Mouse (Mus musculus) lung, embryonic 14.5 days (tissue): ENCODE measurements at regions not wholly inside any gene's neighbourhood (a gene's known extent, or its start where the extent isn't known, plus 50 kb on each side); places are given as distances from the start of the nearest gene placed in this dataset.

ENCODE experiments used
- ATAC-seq: fragments of 200-750 bp; cut with Nextera tagmentation; 2 replicates; pipeline ENCODE4 v1.8.0; 2017; ENCODE audit warnings: mild to moderate bottlenecking, moderate TSS enrichment, moderate library complexity; ENCODE audit not compliant: insufficient read depth
- DNase-seq: peaks from one replicate; pipeline ENCODE4 v3.0.0-alpha.2; 2015
- H3K27ac ChIP-seq: fragments of 300-500 bp; sonication (generic); 2 replicates; pipeline ENCODE4 v1.5.1; 2014; ENCODE audit warnings: low read depth, mild to moderate bottlenecking, moderate library complexity
- H3K27me3 ChIP-seq: fragments of 300-500 bp; sonication (generic); 2 replicates; pipeline ENCODE4 v1.6.1; 2014; ENCODE audit warnings: low read length, control low read depth; ENCODE audit not compliant: insufficient read depth
- H3K36me3 ChIP-seq: fragments of 300-500 bp; sonication (generic); 2 replicates; pipeline ENCODE4 v1.6.1; 2014; ENCODE audit warnings: control low read depth; ENCODE audit not compliant: insufficient read depth
- H3K4me1 ChIP-seq: fragments of 300-500 bp; sonication (generic); 2 replicates; pipeline ENCODE4 v1.6.1; 2014; ENCODE audit warnings: antibody characterized with exemption, control low read depth; ENCODE audit not compliant: insufficient read depth
- H3K4me2 ChIP-seq: fragments of 300-500 bp; sonication (generic); 2 replicates; pipeline ENCODE4 v1.6.1; 2014; ENCODE audit warnings: mild to moderate bottlenecking
- H3K4me3 ChIP-seq: fragments of 300-500 bp; sonication (generic); 2 replicates; pipeline ENCODE4 v1.5.1; 2014; ENCODE audit warnings: low read depth, low read length
- H3K9ac ChIP-seq: fragments of 300-500 bp; sonication (generic); 2 replicates; pipeline ENCODE4 v1.6.1; 2014
- H3K9me3 ChIP-seq: fragments of 300-500 bp; sonication (generic); 2 replicates; pipeline ENCODE4 v1.6.1; 2016; ENCODE audit warnings: low read depth, low read length, control low read depth
- CTCF ChIP-seq: IDR thresholded peaks from 2 replicates; pipeline ENCODE4 v1.5.1; 2016; ENCODE audit warnings: antibody characterized with exemption, low read depth
- WGBS: fragments of 180-500 bp; shearing (Covaris S2); extraction: QIAGEN DNeasy Blood & Tissue Kit; methylation state at CpG from one replicate; pipeline ENCODE4 v1.1.7; 2014; 5-methylcytosine and 5-hydroxymethylcytosine counted together

- H3K4me1 ChIP-seq = no peaks in the 10 kb centered on the region
- no peak for DNase-seq
- H3K27me3 ChIP-seq = no peaks in the 10 kb centered on the region
- 68% methylated on average over 4 of the region's 4 CpGs for WGBS
- ATAC-seq = no peak
- H3K9me3 ChIP-seq = no peaks in the 10 kb centered on the region
- H3K4me2 ChIP-seq = no peak overlapping the region
- H3K36me3 ChIP-seq = no peaks in the 10 kb centered on the region
- TF ChIP-seq CTCF = no peak
- H3K27ac ChIP-seq = no peak overlapping the region
- no peak overlapping the region for H3K4me3 ChIP-seq
- H3K9ac ChIP-seq = no peak overlapping the region
Observed at GRCm38 (mm10) chr19:18025877-18026276, 188.4 kb upstream of the Pcsk5 start.

DNA sequence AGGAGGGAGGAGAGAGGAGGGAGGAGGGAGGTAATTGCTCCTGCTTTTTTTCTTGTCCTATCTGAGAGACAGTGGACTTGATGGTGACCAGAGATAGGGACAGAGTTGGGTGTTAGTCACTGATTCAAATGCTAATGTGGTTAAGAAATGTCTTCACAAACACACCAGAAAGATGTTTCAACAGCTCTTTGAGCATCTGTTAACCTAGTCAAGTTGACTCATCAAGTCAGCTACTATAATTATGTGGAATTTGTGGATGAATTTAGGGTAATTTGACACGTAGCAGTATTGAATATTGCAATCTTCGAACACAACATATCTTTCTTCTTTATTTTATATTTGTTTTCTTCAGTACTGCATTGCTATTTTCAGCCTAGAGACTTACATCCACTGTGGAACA lies 182.9 kb upstream of the Pcsk5 start:
- ATAC-seq (no peak), DNase-seq (no peak)
- no peak overlapping the region for H3K9ac ChIP-seq
- no peaks in the 10 kb centered on the region for H3K4me1 ChIP-seq
- no peak overlapping the region for H3K4me3 ChIP-seq
- no peaks in the 10 kb centered on the region for H3K9me3 ChIP-seq
- H3K27me3 ChIP-seq = no peaks in the 10 kb centered on the region
- 82% methylated on average over 2 of the region's 2 CpGs for WGBS
- H3K27ac ChIP-seq = no peak overlapping the region
- TF ChIP-seq CTCF = no peak
- no peaks in the 10 kb centered on the region for H3K36me3 ChIP-seq
- H3K4me2 ChIP-seq = no peak overlapping the region

DNA sequence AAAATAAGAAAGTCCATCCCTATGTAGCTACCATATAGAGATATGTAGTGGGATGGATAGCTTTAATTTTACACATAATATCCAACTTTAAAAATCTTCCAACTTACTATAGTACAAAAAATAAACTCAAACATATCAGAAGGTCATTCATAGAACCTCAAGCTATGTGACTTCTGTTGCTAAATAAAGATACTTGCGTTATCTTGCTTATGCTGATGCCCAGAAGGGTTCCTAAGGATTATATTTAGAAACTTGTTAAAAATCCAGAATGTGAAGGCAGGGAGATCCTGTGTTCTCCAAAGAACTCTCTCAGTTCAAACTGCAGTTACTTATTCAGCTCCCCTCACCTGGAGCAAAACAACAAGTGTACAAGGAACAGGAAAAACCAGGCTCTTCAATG lies 177.9 kb upstream of the Pcsk5 start:
- ATAC-seq (no peak), DNase-seq (peak; percentile 27)
- 84% methylated on average over 1 of the region's 1 CpGs for WGBS
- Histone ChIP-seq H3K27me3 (no peaks in the 10 kb centered on the region), H3K4me1 (no peaks in the 10 kb centered on the region), H3K4me2 (no peak overlapping the region), H3K36me3 (no peaks in the 10 kb centered on the region), H3K4me3 (no peak overlapping the region), H3K9me3 (no peaks in the 10 kb centered on the region), H3K27ac (no peak overlapping the region), H3K9ac (no peak overlapping the region)
- TF ChIP-seq CTCF = no peak

DNA sequence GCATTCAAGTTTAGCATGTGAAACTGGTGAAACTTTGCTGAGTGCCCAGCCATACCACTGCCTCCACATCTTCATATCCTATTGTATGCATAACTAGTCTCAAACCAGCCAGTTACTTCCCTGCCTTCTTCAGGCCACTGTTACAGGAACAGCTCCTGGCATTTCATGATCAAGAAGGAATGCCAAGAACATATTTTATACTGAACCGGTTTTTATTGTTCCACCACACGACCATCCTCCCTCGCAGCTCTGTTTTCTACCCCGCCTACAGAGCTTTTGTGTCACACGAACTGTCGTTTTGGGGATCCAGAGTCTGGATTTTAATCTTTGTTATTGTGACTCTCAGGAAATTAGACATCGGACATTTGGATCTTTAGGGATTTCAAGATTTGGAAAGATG lies 174.6 kb upstream of the Pcsk5 start:
- Histone ChIP-seq H3K4me1 (no peaks in the 10 kb centered on the region), H3K27me3 (no peaks in the 10 kb centered on the region), H3K4me3 (no peak overlapping the region), H3K4me2 (no peak overlapping the region), H3K36me3 (no peaks in the 10 kb centered on the region), H3K9me3 (no peaks in the 10 kb centered on the region), H3K9ac (no peak overlapping the region), H3K27ac (no peak overlapping the region)
- no peak for TF ChIP-seq CTCF
- ATAC-seq (no peak), DNase-seq (peak; percentile 8)
- WGBS = 63% methylated on average over 7 of the region's 7 CpGs

GRCm38 (mm10) chr19:17997561-17997960 lies 160.1 kb upstream of the Pcsk5 start:
- Histone ChIP-seq H3K9me3 (no peaks in the 10 kb centered on the region; the same call in 1 of the 2 replicates), H3K9ac (no peak overlapping the region), H3K27ac (no peak overlapping the region), H3K4me3 (no peak overlapping the region), H3K36me3 (no peaks in the 10 kb centered on the region), H3K27me3 (no peaks in the 10 kb centered on the region), H3K4me1 (no peaks in the 10 kb centered on the region), H3K4me2 (no peak overlapping the region)
- 76% methylated on average over 3 of the region's 3 CpGs for WGBS
- peak; percentile 37 for TF ChIP-seq CTCF
- DNase-seq = peak; percentile 37
- ATAC-seq = no peak

GRCm38 (mm10) chr19:17983416-17983815 lies 146.0 kb upstream of the Pcsk5 start:
- ATAC-seq (no peak), DNase-seq (no peak)
- Histone ChIP-seq H3K4me1 (no peaks in the 10 kb centered on the region), H3K27me3 (no peaks in the 10 kb centered on the region), H3K4me3 (no peak overlapping the region), H3K27ac (no peak overlapping the region), H3K4me2 (no peak overlapping the region), H3K36me3 (no peaks in the 10 kb centered on the region), H3K9ac (no peak overlapping the region), H3K9me3 (no peaks in the 10 kb centered on the region)
- TF ChIP-seq CTCF = no peak
- 96% methylated on average over 1 of the region's 1 CpGs for WGBS

- no peaks in the 10 kb centered on the region for H3K9me3 ChIP-seq
- WGBS = 49% methylated on average over 1 of the region's 1 CpGs
- no peaks in the 10 kb centered on the region for H3K36me3 ChIP-seq
- no peak for DNase-seq
- H3K27ac ChIP-seq = no peak overlapping the region
- no peak overlapping the region for H3K4me3 ChIP-seq
- TF ChIP-seq CTCF = no peak
- H3K4me1 ChIP-seq = no peaks in the 10 kb centered on the region
- no peak overlapping the region for H3K9ac ChIP-seq
- no peak for ATAC-seq
- no peak overlapping the region for H3K4me2 ChIP-seq
- no peaks in the 10 kb centered on the region for H3K27me3 ChIP-seq
Observed at GRCm38 (mm10) chr19:17965566-17965965, 128.1 kb upstream of the Pcsk5 start.

GRCm38 (mm10) chr19:17958440-17958839 lies 121.0 kb upstream of the Pcsk5 start:
- no peak for DNase-seq
- Histone ChIP-seq H3K4me3 (no peak overlapping the region), H3K36me3 (no peaks in the 10 kb centered on the region), H3K9me3 (no peaks in the 10 kb centered on the region), H3K4me1 (no peaks in the 10 kb centered on the region), H3K4me2 (no peak overlapping the region), H3K9ac (no peak overlapping the region), H3K27ac (no peak overlapping the region), H3K27me3 (no peaks in the 10 kb centered on the region)
- no peak for TF ChIP-seq CTCF
- no peak for ATAC-seq
